Mouse (Mus musculus): Measurements from ENCODE around the gene Sec1.
"Not testable (repeated sequence)": the region's sequence is repeated elsewhere in the genome, so short reads cannot be mapped to it uniquely, and the experiment has no call there.

- not testable (repeated sequence) for TF ChIP-seq CTCF (IDR thresholded peaks at IDR 0.05; ENCODE audit: borderline replicate concordance, insufficient read depth, low read length); POLR2A (IDR thresholded peaks at IDR 0.05; ENCODE audit: low read depth, low read length)
These were observed 43.7 kb downstream of the Sec1 start for GRCm38 (mm10) chr7:45650484-45650883.

All from embryonic fibroblast, embryonic 13.5 days (primary cell).